Mouse (Mus musculus): ENCODE results near the gene Gm20481. TPM values are rescaled to one million over a fixed set of nuclear protein-coding genes. Genes with fewer than 3 reads are reported as not detected.

The Gm20481 gene
- polyA plus RNA-seq (2017; shearing (Covaris generic)), result 2.7 TPM

GRCm38 (mm10) chr17:34969822-34970221 lies at the start of gene Gm20481:
Gene Gm20481, plus strand, starts transcription at chr17:34969912.

GRCm38 (mm10) chr17:34931061-34931734 lies 38.5 kb upstream of the Gm20481 start, which contains the start of gene Neu1:
Gene Neu1, plus strand, starts transcription at chr17:34931253.

GRCm38 (mm10) chr17:34959130-34959778 lies 10.5 kb upstream of the Gm20481 start, which contains the start of gene Hspa1b:
Gene Hspa1b, minus strand, starts transcription at chr17:34959238.

GRCm38 (mm10) chr17:34972069-34972749 lies 2.5 kb downstream of the Gm20481 start, which contains the start of the genes Hspa1a and Hspa1l:
Gene Hspa1a, minus strand, starts transcription at chr17:34972156.
Gene Hspa1l, plus strand, starts transcription at chr17:34972703.

GRCm38 (mm10) chr17:34981690-34982180 lies 12.0 kb downstream of the Gm20481 start, which contains the start of gene Lsm2:
Gene Lsm2, plus strand, starts transcription at chr17:34981862.

GRCm38 (mm10) chr17:35000717-35001451 lies 31.2 kb downstream of the Gm20481 start, which contains the start of gene Vars:
Gene Vars, plus strand, starts transcription at chr17:35000987.

GRCm38 (mm10) chr17:35016376-35016775 lies 46.7 kb downstream of the Gm20481 start, which contains the start of gene Vwa7:
Gene Vwa7, plus strand, starts transcription at chr17:35016579.

Other genes with a start within 250 kb of the Gm20481 start
- gene C4b, start 226.0 kb upstream of the Gm20481 start, polyA plus RNA-seq (2017; shearing (Covaris generic)), result 0.12 TPM
- not detected for gene Cyp21a1, start 165.4 kb upstream of the Gm20481 start, polyA plus RNA-seq (2017; shearing (Covaris generic))
- 38.5 TPM for gene Stk19, start 133.0 kb upstream of the Gm20481 start, polyA plus RNA-seq (2017; shearing (Covaris generic))
- 73.8 TPM for gene Dxo, start 132.9 kb upstream of the Gm20481 start, polyA plus RNA-seq (2017; shearing (Covaris generic))
- 150 TPM for gene Skiv2l, start 119.7 kb upstream of the Gm20481 start, polyA plus RNA-seq (2017; shearing (Covaris generic))
- 41.3 TPM for gene Nelfe, start 119.5 kb upstream of the Gm20481 start, polyA plus RNA-seq (2017; shearing (Covaris generic))
- gene Cfb, start 107.4 kb upstream of the Gm20481 start, polyA plus RNA-seq (2017; shearing (Covaris generic)), result 1.3 TPM
- 0.64 TPM for gene Zbtb12, start 90.4 kb upstream of the Gm20481 start, polyA plus RNA-seq (2017; shearing (Covaris generic))
- gene Gm20547, start 87.9 kb upstream of the Gm20481 start, polyA plus RNA-seq (2017; shearing (Covaris generic)), result not detected
- gene C2, start 71.6 kb upstream of the Gm20481 start, polyA plus RNA-seq (2017; shearing (Covaris generic)), result 2.3 TPM
- gene Ehmt2, start 71.4 kb upstream of the Gm20481 start, polyA plus RNA-seq (2017; shearing (Covaris generic)), result 38.7 TPM
- gene Slc44a4, start 55.4 kb upstream of the Gm20481 start, polyA plus RNA-seq (2017; shearing (Covaris generic)), result not detected
- gene Neu1, start 38.7 kb upstream of the Gm20481 start, polyA plus RNA-seq (2017; shearing (Covaris generic)), result 85.9 TPM
- 54.2 TPM for gene Hspa1b, start 10.7 kb upstream of the Gm20481 start, polyA plus RNA-seq (2017; shearing (Covaris generic))
- 13.2 TPM for gene Hspa1a, start 2.2 kb downstream of the Gm20481 start, polyA plus RNA-seq (2017; shearing (Covaris generic))
- 0.17 TPM for gene Hspa1l, start 2.8 kb downstream of the Gm20481 start, polyA plus RNA-seq (2017; shearing (Covaris generic))
- 55.0 TPM for gene Lsm2, start 11.9 kb downstream of the Gm20481 start, polyA plus RNA-seq (2017; shearing (Covaris generic))
- 187 TPM for gene Vars, start 31.1 kb downstream of the Gm20481 start, polyA plus RNA-seq (2017; shearing (Covaris generic))
- gene Vwa7, start 46.7 kb downstream of the Gm20481 start, polyA plus RNA-seq (2017; shearing (Covaris generic)), result 0.33 TPM
- 0.82 TPM for gene Sapcd1, start 58.1 kb downstream of the Gm20481 start, polyA plus RNA-seq (2017; shearing (Covaris generic))
- gene Msh5, start 76.8 kb downstream of the Gm20481 start, polyA plus RNA-seq (2017; shearing (Covaris generic)), result 1.5 TPM
- 661 TPM for gene Clic1, start 80.1 kb downstream of the Gm20481 start, polyA plus RNA-seq (2017; shearing (Covaris generic))
- gene Ddah2, start 89.1 kb downstream of the Gm20481 start, polyA plus RNA-seq (2017; shearing (Covaris generic)), result 2.2 TPM
- gene Ly6g6c, start 95.5 kb downstream of the Gm20481 start, polyA plus RNA-seq (2017; shearing (Covaris generic)), result not detected
- gene Mpig6b, start 96.3 kb downstream of the Gm20481 start, polyA plus RNA-seq (2017; shearing (Covaris generic)), result not detected
- not detected for gene Ly6g6e, start 107.0 kb downstream of the Gm20481 start, polyA plus RNA-seq (2017; shearing (Covaris generic))
- gene Ly6g6d, start 108.2 kb downstream of the Gm20481 start, polyA plus RNA-seq (2017; shearing (Covaris generic)), result not detected
- not detected for gene Ly6g6f, start 115.7 kb downstream of the Gm20481 start, polyA plus RNA-seq (2017; shearing (Covaris generic))
- 65.7 TPM for gene Abhd16a, start 119.4 kb downstream of the Gm20481 start, polyA plus RNA-seq (2017; shearing (Covaris generic))
- not detected for gene Ly6g5c, start 138.4 kb downstream of the Gm20481 start, polyA plus RNA-seq (2017; shearing (Covaris generic))
- gene Ly6g5b, start 145.5 kb downstream of the Gm20481 start, polyA plus RNA-seq (2017; shearing (Covaris generic)), result 3.8 TPM
- 58.5 TPM for gene Gpank1, start 151.5 kb downstream of the Gm20481 start, polyA plus RNA-seq (2017; shearing (Covaris generic))
- gene Csnk2b, start 152.1 kb downstream of the Gm20481 start, polyA plus RNA-seq (2017; shearing (Covaris generic)), result 341 TPM
- gene D17H6S53E, start 156.5 kb downstream of the Gm20481 start, polyA plus RNA-seq (2017; shearing (Covaris generic)), result 5.3 TPM
- gene Apom, start 162.1 kb downstream of the Gm20481 start, polyA plus RNA-seq (2017; shearing (Covaris generic)), result not detected
- 48.8 TPM for gene Bag6, start 165.3 kb downstream of the Gm20481 start, polyA plus RNA-seq (2017; shearing (Covaris generic))
- 28.9 TPM for gene Prrc2a, start 195.0 kb downstream of the Gm20481 start, polyA plus RNA-seq (2017; shearing (Covaris generic))
- 4.8 TPM for gene Aif1, start 206.2 kb downstream of the Gm20481 start, polyA plus RNA-seq (2017; shearing (Covaris generic))
- 9.6 TPM for gene Lst1, start 218.5 kb downstream of the Gm20481 start, polyA plus RNA-seq (2017; shearing (Covaris generic))
- gene Ltb, start 224.5 kb downstream of the Gm20481 start, polyA plus RNA-seq (2017; shearing (Covaris generic)), result 1,484 TPM
- gene Tnf, start 232.1 kb downstream of the Gm20481 start, polyA plus RNA-seq (2017; shearing (Covaris generic)), result 56.7 TPM
- gene Lta, start 235.4 kb downstream of the Gm20481 start, polyA plus RNA-seq (2017; shearing (Covaris generic)), result 152 TPM